Mouse (Mus musculus): ENCODE results near the gene Polr2h.

Gene Polr2h

DNA sequence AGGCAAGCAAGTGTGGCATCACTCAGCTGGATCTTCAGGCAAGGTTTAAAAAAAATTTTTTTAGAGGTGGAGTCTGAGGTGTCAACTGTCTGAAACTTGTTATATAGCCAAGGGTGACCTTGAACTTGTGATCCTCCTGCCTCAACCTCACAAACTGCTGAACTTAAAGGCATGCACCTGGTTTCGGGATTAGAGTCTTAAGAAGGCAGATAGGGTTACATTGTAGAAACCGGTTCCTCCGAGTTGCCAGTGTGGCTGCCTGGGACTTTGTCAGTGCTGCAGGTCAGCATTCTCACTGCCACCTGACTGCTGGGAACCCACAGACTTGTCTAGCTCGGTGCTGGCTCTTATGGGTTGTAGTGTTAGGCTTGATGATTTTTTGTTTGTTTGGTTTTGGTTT, 5.8 kb downstream of the Polr2h start:
- no peak for DNase-seq

DNA sequence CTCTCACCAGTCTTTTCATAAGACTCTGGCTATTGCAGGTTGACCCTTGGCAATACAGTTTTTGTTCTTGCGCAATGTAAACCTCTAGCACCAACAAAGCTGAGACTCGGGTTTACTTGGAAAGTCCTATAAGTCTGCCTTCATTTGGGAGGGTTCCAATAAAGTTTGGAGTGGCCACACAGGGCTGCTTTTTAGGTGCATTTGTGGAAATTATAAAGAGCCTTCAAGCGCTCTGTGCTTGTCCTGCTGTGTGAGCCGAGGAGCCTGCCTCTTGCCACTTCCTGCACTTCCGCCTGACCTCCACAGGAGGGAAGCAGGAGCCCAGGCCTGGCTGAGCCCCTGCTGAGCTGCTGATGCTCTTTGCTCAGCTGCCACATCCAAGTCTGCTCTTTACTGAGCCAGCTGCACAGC, 6.9 kb downstream of the Polr2h start:
- peak; percentile 63 for DNase-seq

DNA sequence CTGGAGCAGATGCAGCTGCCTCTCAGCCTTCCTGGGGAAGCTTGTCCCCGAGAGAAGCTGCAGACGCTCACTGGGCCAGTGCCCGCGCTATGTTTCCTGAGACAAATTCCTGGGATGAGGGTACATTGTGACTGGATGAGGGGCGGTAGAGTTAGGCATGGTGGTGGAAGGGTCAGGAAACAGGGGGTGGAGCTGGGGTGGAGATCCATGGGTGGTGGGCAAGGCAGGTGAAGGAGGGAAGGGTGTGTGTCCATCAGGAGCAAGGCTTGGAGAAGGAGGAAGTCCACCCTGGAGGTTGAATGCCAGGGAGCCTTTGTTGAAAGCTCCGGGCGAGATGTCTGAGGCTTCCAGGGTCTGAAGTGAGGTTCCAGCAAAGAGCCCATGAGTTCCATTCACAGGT, 7.9 kb downstream of the Polr2h start:
- DNase-seq, result no peak

DNA sequence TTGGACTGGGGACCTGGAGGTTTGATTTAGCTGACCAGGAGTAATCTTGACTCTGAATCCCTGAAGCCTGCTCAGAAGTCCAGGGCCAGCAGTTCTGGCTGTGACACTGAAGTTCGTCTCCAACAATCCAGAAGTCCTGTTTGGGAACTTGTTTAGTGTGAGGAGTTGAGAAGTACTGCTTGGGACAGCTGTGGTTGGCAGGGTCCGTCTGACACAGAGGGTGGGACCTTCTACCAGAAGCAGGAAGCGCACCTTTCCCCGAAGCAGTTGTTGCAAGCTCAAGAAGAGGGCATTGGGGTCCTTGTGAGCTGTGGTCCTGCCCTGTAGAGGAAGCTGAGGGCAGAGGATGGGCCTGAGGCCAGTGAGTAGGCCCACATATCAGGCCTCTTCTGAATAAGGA, 8.3 kb downstream of the Polr2h start:
- DNase-seq, result no peak

DNA sequence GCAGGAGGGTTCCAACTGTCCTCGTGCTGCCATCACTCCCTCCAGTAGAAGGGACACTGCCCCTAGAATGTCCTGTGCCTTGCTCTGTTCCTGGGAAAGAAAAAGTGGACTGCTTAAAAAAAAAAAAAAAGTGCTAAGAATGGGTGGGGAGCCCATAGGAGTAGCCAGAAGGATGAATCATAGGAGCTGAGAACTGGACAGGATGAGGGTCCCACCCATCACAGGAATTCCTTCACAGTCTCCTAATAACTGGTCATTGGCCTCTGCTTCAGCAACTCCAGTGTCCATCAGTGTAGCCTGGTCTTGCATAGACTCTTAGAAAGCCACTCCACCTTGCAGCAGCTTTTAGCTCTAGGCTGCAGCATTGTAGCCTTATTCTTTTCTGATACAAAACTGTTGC, 8.9 kb downstream of the Polr2h start:
- no peak for DNase-seq

DNA sequence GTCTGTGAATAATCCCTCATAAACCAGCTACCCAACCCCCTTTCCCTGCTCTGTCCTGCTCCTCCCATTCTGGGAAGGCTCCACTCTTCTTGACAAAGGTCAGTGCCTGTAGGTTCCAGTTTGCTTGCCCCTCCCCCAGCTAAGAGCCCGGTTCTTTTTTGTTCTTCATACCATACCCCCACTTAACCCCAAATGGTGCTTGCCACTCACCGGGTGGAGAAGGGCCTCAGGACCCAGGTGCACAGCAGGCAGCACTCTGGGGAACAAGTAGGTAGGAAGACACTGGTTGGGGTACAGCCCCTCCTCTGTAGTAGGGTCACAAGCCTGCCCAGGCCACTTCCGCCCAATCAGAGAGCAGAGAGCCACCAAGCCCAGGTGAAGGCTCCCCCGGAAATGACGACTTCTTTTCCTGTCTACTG, 12.8 kb downstream of the Polr2h start:
- DNase-seq, result no peak

DNA sequence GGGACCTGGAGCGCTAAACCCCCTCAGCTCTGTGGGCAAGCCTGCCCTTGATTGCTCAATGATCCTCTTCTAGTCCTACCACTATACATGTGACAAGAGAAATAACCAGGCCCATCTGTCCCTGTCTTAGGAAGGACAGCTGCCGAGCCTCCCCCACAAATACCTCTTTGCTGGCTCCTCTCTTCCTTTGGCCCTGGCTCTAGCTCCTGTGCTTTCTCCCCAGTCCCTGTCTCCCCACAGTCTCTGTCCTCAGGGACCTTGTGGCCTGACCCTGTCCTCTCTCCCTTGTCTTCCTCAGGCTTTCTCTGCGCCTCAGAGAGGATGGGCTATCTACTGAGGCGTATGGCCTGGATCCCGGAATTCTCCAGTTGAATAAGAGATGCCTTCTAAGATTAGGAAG, 14.2 kb downstream of the Polr2h start:
- no peak for DNase-seq

DNA sequence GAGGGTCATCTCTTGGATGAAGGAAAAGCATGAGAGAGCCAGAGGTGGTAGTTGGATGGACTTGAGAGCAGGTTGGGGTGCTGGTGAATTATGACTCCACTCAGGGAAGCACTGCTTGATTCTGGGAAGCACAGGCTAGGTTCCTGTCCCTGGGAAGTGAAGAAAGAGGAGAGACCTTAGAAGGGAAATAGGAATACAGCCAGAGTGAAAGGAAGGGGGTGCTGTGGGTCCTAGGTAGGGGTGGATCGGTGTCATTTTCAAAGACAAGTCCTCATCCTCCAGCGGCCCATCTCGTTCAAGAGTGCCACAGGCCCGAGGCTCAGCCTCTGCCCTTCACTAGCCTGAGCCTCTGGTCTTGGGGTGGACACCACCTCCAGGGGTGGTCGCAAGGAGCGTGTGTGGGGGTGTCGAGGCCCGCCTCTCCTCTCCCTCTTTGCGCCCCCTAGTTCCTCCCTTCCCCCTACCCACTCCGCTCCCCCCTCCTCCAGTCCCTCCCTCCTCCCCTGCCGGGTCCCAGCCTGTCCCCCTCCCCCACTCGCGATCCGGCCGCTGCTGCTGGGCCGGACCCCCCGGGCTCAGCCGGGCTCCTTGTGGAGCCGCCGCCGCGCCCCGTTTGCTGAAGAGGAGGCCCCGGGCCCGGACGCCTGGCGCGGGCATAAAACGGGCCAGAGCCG, 14.9 kb downstream of the Polr2h start:
- no peak for DNase-seq

DNA sequence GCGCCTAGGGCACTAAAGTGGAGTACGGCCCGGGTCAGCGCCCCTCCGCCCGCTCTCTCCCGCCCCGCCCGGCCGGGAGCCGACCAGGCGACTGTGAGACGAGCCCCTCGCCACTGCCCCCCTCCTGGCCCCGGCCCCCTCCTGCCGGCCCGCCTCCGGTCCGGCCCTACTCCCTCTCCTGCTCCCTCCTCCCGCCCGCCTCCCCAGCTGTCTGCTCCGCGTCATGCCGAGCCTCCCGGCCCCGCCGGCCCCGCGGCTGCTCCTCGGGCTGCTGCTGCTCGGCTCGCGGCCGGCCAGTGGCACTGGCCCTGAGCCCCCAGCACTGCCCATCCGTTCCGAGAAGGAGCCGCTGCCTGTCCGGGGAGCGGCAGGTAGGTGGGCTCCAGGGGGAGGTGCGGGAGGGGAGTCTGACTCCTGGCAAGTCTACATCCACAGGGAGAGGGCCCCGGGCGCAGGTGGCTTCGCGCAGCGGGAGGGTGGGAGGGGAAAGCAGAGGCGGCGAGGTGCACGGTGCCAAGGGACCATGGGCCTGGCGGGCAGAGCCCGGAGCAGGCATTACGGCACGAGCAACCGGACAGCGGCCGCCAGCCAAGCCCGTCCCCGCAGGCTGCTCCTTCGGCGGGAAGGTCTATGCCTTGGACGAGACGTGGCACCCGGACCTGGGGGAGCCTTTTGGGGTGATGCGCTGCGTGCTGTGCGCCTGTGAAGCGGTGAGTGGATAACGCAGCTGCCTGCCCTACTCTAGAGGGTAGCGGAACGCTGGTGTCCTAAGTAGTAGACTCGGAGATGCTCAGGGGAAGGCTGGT, 15.7 kb downstream of the Polr2h start, which contains the start of gene Chrd:
TSS of gene Chrd (plus strand) at position 203 of the 806 bp plus-strand sequence.
- no peak for DNase-seq

DNA sequence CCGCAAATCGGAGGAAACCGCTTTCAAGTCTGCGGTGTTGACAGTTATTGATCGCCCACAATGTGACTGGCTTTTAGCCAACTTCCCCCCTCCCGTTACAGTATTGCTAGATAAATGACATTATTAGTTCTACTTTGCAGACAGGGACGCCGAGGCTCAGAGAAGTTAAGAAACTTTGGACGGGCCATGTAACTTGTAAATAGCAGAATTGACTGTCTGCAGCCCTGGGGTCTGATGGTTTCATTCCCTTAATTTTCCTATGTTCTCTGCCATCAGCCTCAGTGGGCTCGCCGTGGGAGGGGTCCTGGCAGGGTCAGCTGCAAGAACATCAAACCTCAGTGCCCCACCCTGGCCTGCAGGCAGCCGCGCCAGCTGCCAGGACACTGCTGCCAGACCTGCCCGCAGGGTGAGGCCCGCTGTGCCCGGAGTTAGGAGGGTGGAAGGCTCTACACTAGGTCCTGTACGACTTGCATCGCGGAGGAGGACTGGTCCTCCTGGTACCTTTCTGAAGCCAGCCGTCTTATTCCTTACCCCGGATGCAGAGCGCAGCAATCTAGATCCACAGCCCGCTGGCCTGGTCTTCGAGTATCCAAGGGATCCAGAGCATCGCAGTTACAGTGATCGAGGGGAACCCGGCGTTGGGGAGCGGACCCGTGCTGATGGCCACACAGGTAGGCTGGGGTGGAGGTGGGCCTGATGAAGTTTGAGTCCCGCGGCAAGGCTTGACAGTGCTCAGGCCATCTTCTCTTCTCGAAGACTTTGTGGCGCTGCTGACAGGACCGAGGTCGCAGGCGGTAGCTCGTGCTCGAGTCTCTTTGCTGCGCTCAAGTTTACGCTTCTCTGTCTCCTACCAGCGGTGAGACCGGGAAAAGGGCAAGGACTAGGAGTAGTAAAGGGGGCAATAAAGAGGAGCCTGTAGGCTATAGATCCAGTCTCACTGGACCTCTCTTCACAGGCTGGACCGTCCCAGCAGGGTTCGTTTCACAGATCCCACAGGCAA, 16.6 kb downstream of the Polr2h start, which contains the start of gene Thpo:
TSS of gene Thpo (minus strand) at position 781 of the 1,000 bp plus-strand sequence.
- DNase-seq, result no peak

DNA sequence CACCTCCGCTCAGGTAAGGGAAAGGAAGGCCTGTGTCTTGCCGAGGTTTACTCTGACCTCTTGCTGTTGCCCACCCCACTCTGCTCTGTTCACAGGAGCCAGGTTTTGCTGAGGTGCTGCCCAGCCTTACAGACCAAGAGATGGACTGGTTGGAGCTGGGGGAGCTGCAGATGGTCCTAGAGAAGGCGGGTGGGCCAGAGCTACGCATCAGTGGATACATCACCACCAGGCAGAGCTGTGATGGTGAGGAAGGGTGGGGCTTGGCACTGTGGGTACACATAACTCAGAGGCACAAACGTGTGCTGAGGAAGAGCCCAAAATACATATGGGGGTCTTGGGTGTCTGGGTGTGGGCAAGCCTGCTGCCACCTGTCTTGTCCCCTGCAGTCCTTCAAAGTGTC, 18.2 kb downstream of the Polr2h start:
- DNase-seq, result no peak

DNA sequence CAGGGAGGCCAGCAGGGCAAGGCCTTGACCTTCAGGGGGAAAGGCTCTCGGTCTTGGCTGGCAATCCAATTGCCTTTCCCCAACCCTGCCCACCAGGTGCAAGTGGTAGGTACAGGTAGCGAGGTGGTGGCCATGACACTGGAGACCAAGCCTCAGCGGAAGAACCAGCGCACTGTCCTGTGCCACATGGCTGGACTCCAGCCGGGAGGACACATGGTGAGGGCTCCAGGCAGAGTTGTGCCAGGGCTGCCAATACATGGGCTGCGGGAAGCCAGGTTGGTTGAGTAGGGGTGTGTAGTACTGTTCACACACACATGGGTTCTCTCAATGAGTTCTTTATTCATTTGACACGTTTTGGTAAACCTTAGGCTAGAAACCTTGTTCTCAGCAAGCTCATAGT, 18.7 kb downstream of the Polr2h start:
- no peak for DNase-seq

DNA sequence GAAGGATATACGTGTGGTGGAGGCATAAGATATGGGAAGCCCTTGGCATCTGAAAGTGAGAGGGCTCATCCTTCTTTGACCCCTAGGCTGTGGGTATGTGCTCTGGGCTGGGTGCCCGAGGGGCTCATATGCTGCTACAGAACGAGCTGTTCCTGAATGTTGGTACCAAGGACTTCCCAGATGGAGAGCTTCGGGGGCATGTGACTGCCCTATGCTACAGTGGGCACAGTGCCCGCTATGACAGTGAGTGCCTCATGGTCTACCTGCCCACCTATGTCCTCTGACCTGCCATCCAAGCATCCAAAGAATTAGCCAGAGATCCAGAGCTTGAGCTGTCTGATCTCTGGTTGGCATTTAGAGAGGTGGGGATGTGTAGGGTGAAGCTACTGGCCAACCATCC, 19.4 kb downstream of the Polr2h start:
- no peak for DNase-seq

DNA sequence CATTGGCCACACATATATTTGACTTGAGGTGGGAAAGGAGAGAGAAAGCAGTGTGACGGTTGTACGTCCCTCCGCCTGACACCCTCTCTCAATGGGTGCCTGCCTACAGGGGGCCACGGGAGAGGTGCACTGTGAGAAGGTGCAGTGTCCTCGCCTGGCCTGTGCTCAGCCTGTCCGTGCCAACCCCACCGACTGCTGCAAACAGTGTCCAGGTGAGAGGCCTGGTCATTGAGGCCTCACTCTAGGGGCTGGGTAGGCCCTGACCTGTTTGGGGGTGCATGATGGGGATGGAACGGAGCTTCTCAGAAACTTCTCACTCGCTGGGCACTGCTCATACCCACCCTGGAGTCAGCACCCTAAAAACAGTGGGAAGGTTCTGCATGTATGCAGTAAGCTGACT, 22.4 kb downstream of the Polr2h start:
- DNase-seq, result no peak

DNA sequence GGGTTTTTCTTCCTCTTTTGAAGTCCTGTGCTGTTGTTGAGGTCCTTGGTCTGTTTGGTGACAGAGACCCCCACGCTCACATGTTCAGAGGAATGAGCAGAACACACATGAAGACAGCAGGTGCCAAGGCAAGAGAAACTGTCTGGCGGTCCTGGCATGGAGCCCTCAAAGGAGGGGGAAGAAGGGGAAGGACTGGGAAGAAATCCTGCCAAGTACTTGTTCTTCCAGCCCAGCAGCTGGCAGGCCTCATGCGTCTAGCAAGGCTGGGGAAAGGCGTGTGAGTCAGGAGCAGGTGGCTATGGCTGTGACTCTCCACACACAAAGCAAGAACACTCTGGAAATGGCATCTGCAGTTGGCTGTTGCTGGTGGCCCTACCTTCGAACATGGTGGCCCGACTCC, 29.2 kb downstream of the Polr2h start:
- no peak for DNase-seq

DNA sequence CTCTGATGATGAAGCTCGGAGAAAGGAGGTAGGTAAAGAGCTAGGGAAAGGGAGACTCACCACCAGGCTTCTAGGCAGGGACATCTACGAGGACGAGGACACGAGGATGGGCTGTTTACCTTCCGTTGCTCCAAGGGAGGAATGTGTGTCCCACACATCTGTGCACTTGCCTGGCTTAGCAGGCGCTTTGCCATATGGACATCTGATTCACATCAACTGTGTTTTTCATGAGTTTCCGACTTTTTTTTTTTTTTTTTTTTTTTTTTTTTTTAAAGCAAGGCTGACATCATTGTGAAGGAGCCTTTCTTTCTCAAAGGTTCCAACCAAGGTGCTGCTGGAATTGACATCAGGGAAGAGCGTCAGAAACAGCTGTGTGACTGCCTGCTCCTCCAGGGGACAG, 33.1 kb downstream of the Polr2h start:
- no peak for DNase-seq

DNA sequence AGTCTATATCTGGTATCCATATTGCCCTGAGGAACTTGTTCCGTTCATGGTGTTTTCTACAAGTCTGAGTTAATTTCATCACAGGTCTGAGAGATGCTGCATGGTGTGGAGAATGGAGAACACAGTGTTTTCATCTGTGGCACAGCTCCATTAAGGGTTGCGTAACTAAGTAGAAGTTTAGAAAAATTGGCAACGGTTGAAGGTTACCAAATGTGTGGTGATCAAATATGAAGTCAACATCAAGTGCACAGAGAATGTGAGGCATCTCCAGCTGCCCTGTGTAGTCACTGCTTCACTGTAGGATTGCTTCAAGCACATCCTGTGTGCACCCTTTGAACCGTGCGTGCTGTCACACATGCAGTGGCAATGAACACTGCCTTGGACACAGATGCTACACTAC, 38.6 kb downstream of the Polr2h start:
- no peak for DNase-seq

DNA sequence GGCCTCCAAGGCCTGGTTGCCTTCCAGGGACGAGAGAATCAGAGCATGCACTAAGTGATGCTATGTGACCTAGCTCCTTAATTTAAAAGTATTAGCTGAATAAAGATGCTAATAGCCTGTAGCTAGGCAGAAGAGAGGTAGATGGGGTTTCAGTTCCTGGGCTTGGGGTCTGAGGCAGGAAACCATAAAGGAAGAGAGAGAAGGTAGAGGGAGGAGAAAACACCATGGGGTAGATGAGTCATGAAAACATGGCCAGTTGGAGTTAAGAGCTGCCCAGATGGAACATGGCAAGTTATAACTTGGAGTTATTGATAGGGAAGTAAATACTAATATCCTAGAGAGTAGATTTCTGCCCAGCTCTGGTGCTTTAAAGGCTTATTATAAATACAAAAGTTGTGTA, 39.9 kb downstream of the Polr2h start:
- no peak for DNase-seq

DNA sequence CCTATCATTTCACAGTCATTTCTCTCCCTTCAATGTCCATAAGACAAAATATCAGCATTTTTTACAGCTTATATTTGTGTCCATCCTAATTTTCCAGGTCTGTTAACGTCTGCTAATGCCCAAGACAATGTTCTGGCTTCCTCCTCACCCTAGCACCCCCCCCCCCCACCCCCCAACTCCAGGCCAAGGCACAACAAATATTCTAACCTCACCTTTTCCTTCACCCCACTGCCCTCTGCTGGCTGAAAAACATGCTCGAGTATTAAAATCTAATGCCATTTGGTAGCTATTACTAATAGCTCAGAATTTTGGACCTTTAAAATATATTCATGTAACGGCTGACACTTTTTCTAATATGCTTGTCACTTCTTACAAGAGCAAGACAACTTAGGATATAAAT, 44.2 kb downstream of the Polr2h start:
- peak; percentile 50 for DNase-seq

DNA sequence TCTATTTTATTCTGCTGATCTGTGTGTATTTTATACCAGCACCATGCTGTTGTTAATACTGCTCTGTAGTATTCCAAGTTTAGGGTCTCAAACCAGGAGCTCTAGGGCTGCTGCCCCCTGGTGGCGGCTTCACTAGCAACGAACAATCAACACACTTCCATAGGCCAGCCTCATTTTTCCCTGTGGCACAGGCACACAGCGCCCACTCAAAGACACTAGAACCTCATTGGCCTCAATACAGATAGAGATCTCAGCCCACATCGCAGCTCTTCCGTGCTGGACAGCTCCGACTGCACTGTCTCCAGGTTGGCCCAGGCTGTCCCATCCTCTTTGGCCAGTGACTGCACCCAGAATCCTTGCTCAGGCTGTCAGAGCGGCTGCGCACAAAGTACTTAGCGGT, 47.8 kb downstream of the Polr2h start:
- peak; percentile 79 for DNase-seq

All from thymus, postnatal 4 days (tissue).